Mouse (Mus musculus): Measurements from ENCODE around the gene Olfr1113. TPM values are rescaled to one million over a fixed set of nuclear protein-coding genes. Genes with fewer than 3 reads are reported as not detected.
"Not testable (repeated sequence)": the region's sequence is repeated elsewhere in the genome, so short reads cannot be mapped to it uniquely, and the experiment has no call there.

The Olfr1113 gene
- not detected in 2 replicates for polyA plus RNA-seq (2014; fragmentation: Nextera tagmentation; extraction: Ambion mirVana)

DNA sequence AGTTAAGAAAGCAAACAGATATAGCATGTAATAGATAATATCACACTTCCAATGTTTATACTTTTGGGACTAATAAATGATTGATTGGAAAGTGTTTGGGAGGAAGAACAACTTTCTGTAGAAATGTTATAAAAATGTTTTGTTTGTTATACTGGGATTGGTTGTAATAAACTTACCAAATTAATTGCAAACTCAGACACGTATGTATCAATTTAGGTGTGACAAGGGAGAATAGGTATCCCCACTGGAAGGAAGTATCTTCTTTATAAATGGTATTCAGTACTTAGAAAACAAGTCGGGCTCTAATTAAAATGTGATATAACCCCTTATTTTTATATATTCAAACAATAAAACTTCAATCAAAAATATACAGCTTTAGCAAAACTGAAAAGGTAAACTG, at the start of gene Olfr1113:
TSS of gene Olfr1113 (plus strand) at position 301 of the 400 bp plus-strand sequence.
- no peak within 1 kb of the TSS for H3K27ac ChIP-seq (replicated peaks in 1 of 2; ENCODE audit: control insufficient read depth in 1 of 2, insufficient read depth in 1 of 2, low read depth in 2 of 2, low read length in 2 of 2)
- no peaks in the 10 kb centered on the region for H3K36me3 ChIP-seq (ENCODE audit: control insufficient read depth, insufficient read depth, low read length)
- no peak within 1 kb of the TSS for H3K4me3 ChIP-seq (ENCODE audit: control insufficient read depth in 1 of 2, insufficient read depth in 1 of 2, low read depth in 1 of 2, low read length in 2 of 2)
- no peak for ATAC-seq (ENCODE audit: insufficient number of reproducible peaks, insufficient read depth, low FRiP score, low read depth)
- H3K4me1 ChIP-seq (ENCODE audit: control insufficient read depth in 2 of 2, insufficient read depth in 2 of 2, low read length in 2 of 2): no peaks in the 10 kb centered on the region
- H3K4me2 ChIP-seq (ENCODE audit: low read length): no peak within 1 kb of the TSS
- WGBS: 78% methylated on average over 2 of the region's 2 CpGs
- H3K27me3 ChIP-seq (ENCODE audit: control insufficient read depth, insufficient read depth, low read length): no peaks in the 10 kb centered on the region
- no peaks in the 10 kb centered on the region for H3K9me3 ChIP-seq (ENCODE audit: control insufficient read depth, low read length)
- H3K9ac ChIP-seq (ENCODE audit: low read length): no peak within 1 kb of the TSS

DNA sequence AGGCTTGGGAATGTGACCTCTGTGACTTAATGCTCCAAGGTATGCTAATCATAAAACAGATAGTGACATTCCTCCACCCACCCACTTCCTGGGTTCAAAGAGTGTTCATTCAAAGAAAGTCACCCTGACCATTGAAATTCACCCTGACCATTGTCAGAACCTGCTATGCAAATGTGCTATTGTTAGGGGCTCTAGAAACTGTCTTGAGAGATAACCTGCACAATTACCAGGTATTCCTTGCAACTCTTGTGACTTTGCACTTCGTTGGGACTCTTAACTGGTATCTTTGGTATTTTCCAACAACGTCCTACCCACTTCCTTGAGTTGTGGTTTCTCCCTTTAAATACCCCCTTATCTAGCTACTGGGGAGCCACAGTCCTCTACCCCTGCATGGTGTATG, 41.0 kb upstream of the Olfr1113 start:
- H3K4me3 ChIP-seq (ENCODE audit: control insufficient read depth in 1 of 2, insufficient read depth in 1 of 2, low read depth in 1 of 2, low read length in 2 of 2); H3K9ac ChIP-seq (ENCODE audit: low read length); H3K36me3 ChIP-seq (ENCODE audit: control insufficient read depth, insufficient read depth, low read length); ATAC-seq (ENCODE audit: insufficient number of reproducible peaks, insufficient read depth, low FRiP score, low read depth); H3K9me3 ChIP-seq (ENCODE audit: control insufficient read depth, low read length); H3K27me3 ChIP-seq (ENCODE audit: control insufficient read depth, insufficient read depth, low read length); H3K4me2 ChIP-seq (ENCODE audit: low read length); H3K4me1 ChIP-seq (ENCODE audit: control insufficient read depth in 2 of 2, insufficient read depth in 2 of 2, low read length in 2 of 2); H3K27ac ChIP-seq (replicated peaks in 1 of 2; ENCODE audit: control insufficient read depth in 1 of 2, insufficient read depth in 1 of 2, low read depth in 2 of 2, low read length in 2 of 2): not testable (repeated sequence)
- 75% methylated on average over 2 of the region's 2 CpGs for WGBS

DNA sequence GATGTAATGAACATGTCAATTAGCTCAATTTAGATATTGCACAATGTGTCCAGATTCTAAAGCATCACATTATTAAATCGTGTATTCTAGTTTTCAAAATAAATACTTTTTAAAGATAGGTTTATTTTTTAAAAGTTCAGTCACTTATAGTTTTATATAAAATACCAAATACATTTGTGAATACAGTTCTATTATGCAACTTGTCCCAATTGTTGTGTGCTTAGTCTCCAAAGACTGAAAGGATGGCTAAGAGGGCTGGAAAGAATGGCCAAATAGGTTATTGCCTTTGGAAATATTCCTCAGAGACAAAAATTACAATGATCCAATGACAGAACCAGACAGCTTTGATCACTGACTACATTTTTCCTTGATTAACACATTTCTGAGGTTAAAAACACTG, 21.3 kb upstream of the Olfr1113 start, which contains the start of gene Olfr1112:
TSS of gene Olfr1112 (plus strand) at position 301 of the 400 bp plus-strand sequence.
- H3K4me2 ChIP-seq (ENCODE audit: low read length): no peak within 1 kb of the TSS
- no peak within 1 kb of the TSS for H3K9ac ChIP-seq (ENCODE audit: low read length)
- H3K27me3 ChIP-seq (ENCODE audit: control insufficient read depth, insufficient read depth, low read length): no peaks in the 10 kb centered on the region
- no peaks in the 10 kb centered on the region for H3K4me1 ChIP-seq (ENCODE audit: control insufficient read depth in 2 of 2, insufficient read depth in 2 of 2, low read length in 2 of 2)
- no peaks in the 10 kb centered on the region for H3K36me3 ChIP-seq (ENCODE audit: control insufficient read depth, insufficient read depth, low read length)
- H3K9me3 ChIP-seq (ENCODE audit: control insufficient read depth, low read length): no peaks in the 10 kb centered on the region
- no peak within 1 kb of the TSS for H3K4me3 ChIP-seq (ENCODE audit: control insufficient read depth in 1 of 2, insufficient read depth in 1 of 2, low read depth in 1 of 2, low read length in 2 of 2)
- ATAC-seq (ENCODE audit: insufficient number of reproducible peaks, insufficient read depth, low FRiP score, low read depth): no peak
- H3K27ac ChIP-seq (replicated peaks in 1 of 2; ENCODE audit: control insufficient read depth in 1 of 2, insufficient read depth in 1 of 2, low read depth in 2 of 2, low read length in 2 of 2): no peak within 1 kb of the TSS
- WGBS: 69% methylated on average over 1 of the region's 1 CpGs

DNA sequence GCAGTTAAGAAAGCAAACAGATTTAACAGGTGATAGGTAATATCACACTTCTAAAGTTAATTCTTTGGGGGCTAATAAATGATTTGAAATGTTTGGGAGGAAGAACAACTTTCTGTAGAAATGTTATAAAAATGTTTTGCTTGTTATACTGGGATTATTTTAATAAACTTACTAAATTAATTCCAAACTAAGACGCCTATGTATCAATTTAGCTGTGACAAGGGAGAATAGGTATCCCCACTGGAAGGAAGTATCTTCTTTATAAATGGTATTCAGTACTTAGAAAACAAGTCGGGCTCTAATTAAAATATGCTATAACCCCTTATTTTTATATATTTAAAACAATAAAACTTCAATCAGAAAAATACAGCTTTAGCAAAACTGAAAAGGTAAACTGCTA, 38.9 kb downstream of the Olfr1113 start, which contains the start of gene Olfr1115:
TSS of gene Olfr1115 (plus strand) at position 301 of the 400 bp plus-strand sequence.
- no peak for ATAC-seq (ENCODE audit: insufficient number of reproducible peaks, insufficient read depth, low FRiP score, low read depth)

More for the DNA sequence above, 38.9 kb downstream of the Olfr1113 start, which contains the start of gene Olfr1115:
- no peaks in the 10 kb centered on the region for H3K27me3 ChIP-seq (ENCODE audit: control insufficient read depth, insufficient read depth, low read length)
- 68% methylated on average over 2 of the region's 2 CpGs for WGBS
- no peak within 1 kb of the TSS for H3K4me3 ChIP-seq (ENCODE audit: control insufficient read depth in 1 of 2, insufficient read depth in 1 of 2, low read depth in 1 of 2, low read length in 2 of 2)
- H3K4me2 ChIP-seq (ENCODE audit: low read length): no peak within 1 kb of the TSS
- H3K9ac ChIP-seq (ENCODE audit: low read length): no peak within 1 kb of the TSS
- H3K4me1 ChIP-seq (ENCODE audit: control insufficient read depth in 2 of 2, insufficient read depth in 2 of 2, low read length in 2 of 2): no peaks in the 10 kb centered on the region
- H3K27ac ChIP-seq (replicated peaks in 1 of 2; ENCODE audit: control insufficient read depth in 1 of 2, insufficient read depth in 1 of 2, low read depth in 2 of 2, low read length in 2 of 2): no peak within 1 kb of the TSS
- H3K9me3 ChIP-seq (ENCODE audit: control insufficient read depth, low read length): no peaks in the 10 kb centered on the region
- H3K36me3 ChIP-seq (ENCODE audit: control insufficient read depth, insufficient read depth, low read length): no peaks in the 10 kb centered on the region

Small RNA genes within 50 kb of the gene (microRNA-seq; reads per million reads assigned to microRNA genes)
- gene Gm27438: not detected

Other genes with a start within 250 kb of the Olfr1113 start
- not detected in 2 replicates for gene Olfr1099, start 248.3 kb upstream of the Olfr1113 start, polyA plus RNA-seq (2014; fragmentation: Nextera tagmentation; extraction: Ambion mirVana)
- not detected in 2 replicates for gene Olfr1100, start 229.0 kb upstream of the Olfr1113 start, polyA plus RNA-seq (2014; fragmentation: Nextera tagmentation; extraction: Ambion mirVana)
- not detected in 2 replicates for gene Olfr1101, start 217.7 kb upstream of the Olfr1113 start, polyA plus RNA-seq (2014; fragmentation: Nextera tagmentation; extraction: Ambion mirVana)
- not detected in 2 replicates for gene Olfr1102, start 210.6 kb upstream of the Olfr1113 start, polyA plus RNA-seq (2014; fragmentation: Nextera tagmentation; extraction: Ambion mirVana)
- gene Olfr1104, start 181.9 kb upstream of the Olfr1113 start, polyA plus RNA-seq (2014; fragmentation: Nextera tagmentation; extraction: Ambion mirVana): not detected in 2 replicates
- not detected in 2 replicates for gene Olfr1105, start 172.4 kb upstream of the Olfr1113 start, polyA plus RNA-seq (2014; fragmentation: Nextera tagmentation; extraction: Ambion mirVana)
- gene Olfr1106, start 156.7 kb upstream of the Olfr1113 start, polyA plus RNA-seq (2014; fragmentation: Nextera tagmentation; extraction: Ambion mirVana): not detected in 2 replicates
- not detected in 2 replicates for gene Olfr1107, start 133.2 kb upstream of the Olfr1113 start, polyA plus RNA-seq (2014; fragmentation: Nextera tagmentation; extraction: Ambion mirVana)
- not detected in 2 replicates for gene Olfr1109, start 113.0 kb upstream of the Olfr1113 start, polyA plus RNA-seq (2014; fragmentation: Nextera tagmentation; extraction: Ambion mirVana)
- not detected in 2 replicates for gene Olfr259, start 94.4 kb upstream of the Olfr1113 start, polyA plus RNA-seq (2014; fragmentation: Nextera tagmentation; extraction: Ambion mirVana)
- gene Olfr1110, start 68.7 kb upstream of the Olfr1113 start, polyA plus RNA-seq (2014; fragmentation: Nextera tagmentation; extraction: Ambion mirVana): not detected in 2 replicates
- not detected in 2 replicates for gene Olfr1111, start 56.3 kb upstream of the Olfr1113 start, polyA plus RNA-seq (2014; fragmentation: Nextera tagmentation; extraction: Ambion mirVana)
- gene Olfr1112, start 21.2 kb upstream of the Olfr1113 start, polyA plus RNA-seq (2014; fragmentation: Nextera tagmentation; extraction: Ambion mirVana): not detected in 2 replicates
- not detected in 2 replicates for gene Olfr1115, start 39.0 kb downstream of the Olfr1113 start, polyA plus RNA-seq (2014; fragmentation: Nextera tagmentation; extraction: Ambion mirVana)
- not detected in 2 replicates for gene Olfr1116, start 58.6 kb downstream of the Olfr1113 start, polyA plus RNA-seq (2014; fragmentation: Nextera tagmentation; extraction: Ambion mirVana)
- gene Olfr1118, start 98.6 kb downstream of the Olfr1113 start, polyA plus RNA-seq (2014; fragmentation: Nextera tagmentation; extraction: Ambion mirVana): not detected in 2 replicates
- not detected in 2 replicates for gene Olfr1120, start 145.8 kb downstream of the Olfr1113 start, polyA plus RNA-seq (2014; fragmentation: Nextera tagmentation; extraction: Ambion mirVana)
- not detected in 2 replicates for gene Olfr1121, start 160.9 kb downstream of the Olfr1113 start, polyA plus RNA-seq (2014; fragmentation: Nextera tagmentation; extraction: Ambion mirVana)
- not detected in 2 replicates for gene Olfr1122, start 176.9 kb downstream of the Olfr1113 start, polyA plus RNA-seq (2014; fragmentation: Nextera tagmentation; extraction: Ambion mirVana)
- not detected in 2 replicates for gene Olfr1123, start 207.7 kb downstream of the Olfr1113 start, polyA plus RNA-seq (2014; fragmentation: Nextera tagmentation; extraction: Ambion mirVana)
- not detected in 2 replicates for gene Olfr1124, start 221.3 kb downstream of the Olfr1113 start, polyA plus RNA-seq (2014; fragmentation: Nextera tagmentation; extraction: Ambion mirVana)
- gene Olfr1126, start 245.0 kb downstream of the Olfr1113 start, polyA plus RNA-seq (2014; fragmentation: Nextera tagmentation; extraction: Ambion mirVana): not detected in 2 replicates

All from heart, embryonic 14.5 days (tissue).